Mouse (Mus musculus) megakaryocyte, embryonic 14.5 days (primary cell): ENCODE results near the gene Creb5.

Source experiments
- FLI1 ChIP-seq: IDR thresholded peaks from 2 replicates; pipeline ENCODE4 v1.6.1; 2012; ENCODE audit warnings: low read length, inconsistent platforms, mixed read lengths
- GATA1 ChIP-seq: IDR thresholded peaks from 3 replicates; pipeline ENCODE4 v1.6.1; 2012; ENCODE audit warnings: mixed read lengths, low read length, inconsistent platforms, borderline replicate concordance

- TF ChIP-seq GATA1, result no peak
- TF ChIP-seq FLI1, result no peak
These were observed 107.0 kb downstream of the Creb5 start for GRCm38 (mm10) chr6:53394026-53394425.
